ENCODE assay signal across 8 mouse cellular contexts in the genomic region with DNA sequence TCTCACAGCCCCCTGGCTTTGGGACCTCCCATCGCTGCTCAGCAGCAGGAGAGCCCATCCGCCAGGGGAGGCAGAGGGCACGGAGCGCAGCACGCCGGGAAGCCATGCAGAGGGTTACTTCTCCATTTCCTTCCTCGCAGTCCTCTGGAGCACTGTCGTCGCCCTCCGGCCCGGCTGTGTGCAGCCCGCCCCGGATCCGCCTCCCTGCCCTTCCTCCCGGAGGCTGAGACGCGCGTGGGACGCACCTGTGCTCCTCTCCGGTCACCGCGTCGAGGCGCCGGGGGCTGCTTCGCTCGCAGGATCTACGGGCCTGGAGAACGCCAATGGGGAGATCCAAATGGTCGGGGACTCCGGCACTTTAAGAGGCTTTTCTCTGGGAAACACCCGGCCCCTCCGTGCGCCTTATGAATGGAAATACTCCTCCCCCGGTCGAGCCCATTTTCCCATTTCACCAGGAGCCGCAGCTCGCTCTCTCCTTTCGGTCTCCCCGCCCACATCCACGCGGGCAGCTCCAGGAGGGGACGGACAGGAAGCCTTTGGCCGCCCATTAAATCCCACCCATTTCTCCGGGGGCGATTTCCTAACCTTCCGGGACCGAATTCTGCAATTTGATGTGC. TPM values are rescaled to one million over a fixed set of nuclear protein-coding genes. Genes with fewer than 3 reads are reported as not detected.
A peak's percentile ranks its signal among the peaks of the same experiment; 100 is the strongest.
DNase-seq lines count a peak whose midpoint lies in the region; ATAC-seq and TF ChIP-seq lines count a peak whose summit lies in the region.

A gene (plus strand): TSS at position 82 of the 617 bp plus-strand sequence.

- H3K27ac ChIP-seq in intestine, postnatal 0 days (ENCODE audit: low read depth, low read length) = no peak within 1 kb of the TSS

- no peaks in the 10 kb centered on the region; the same call in 1 of the 2 replicates for H3K4me1 ChIP-seq in erythroblast, embryonic 14.5 days (ENCODE audit: control insufficient read depth)
- H3K4me1 ChIP-seq in intestine, postnatal 0 days (replicated peaks; ENCODE audit: control insufficient read depth, insufficient read depth, low read length) = no peaks in the 10 kb centered on the region

- peak; percentile 40 for TF ChIP-seq CTCF in intestine, postnatal 0 days (IDR thresholded peaks at IDR 0.05; ENCODE audit: low read depth)

- no peak within 1 kb of the TSS for H3K9ac ChIP-seq in intestine, postnatal 0 days (ENCODE audit: low read depth, low read length)

- no peaks in the 10 kb centered on the region for H3K36me3 ChIP-seq in erythroblast, embryonic 14.5 days (ENCODE audit: control insufficient read depth)
- H3K36me3 ChIP-seq in intestine, postnatal 0 days (ENCODE audit: control insufficient read depth, insufficient read depth) = no peaks in the 10 kb centered on the region

- 1% methylated on average over 48 of the region's 48 CpGs for WGBS in intestine, postnatal 0 days

- H3K4me2 ChIP-seq in intestine, postnatal 0 days (replicated peaks; ENCODE audit: low read depth) = peak within 1 kb of the TSS; percentile 79

- peak; percentile 77 for DNase-seq in cerebellum, adult 8-10 months
- DNase-seq in forelimb bud, embryonic 11.5 days (ENCODE audit: low read depth, low spot score) = peak; percentile 20
- DNase-seq in left cerebral cortex, postnatal 14 days (ENCODE audit: low spot score in 2 of 2) = peak; percentile 87 to 93
- DNase-seq in right cerebral cortex, postnatal 36 days (ENCODE audit: low spot score in 2 of 2) = peak; percentile 81 to 85

- H3K9me3 ChIP-seq in erythroblast, embryonic 14.5 days (ENCODE audit: control insufficient read depth, low read length) = no peaks in the 10 kb centered on the region; the same call in 1 of the 2 replicates
- no peaks in the 10 kb centered on the region for H3K9me3 ChIP-seq in intestine, postnatal 0 days (ENCODE audit: control insufficient read depth)

- peak within 1 kb of the TSS; percentile 41 for H3K4me3 ChIP-seq in erythroblast, embryonic 14.5 days (replicated peaks)
- peak within 1 kb of the TSS; percentile 46 for H3K4me3 ChIP-seq in intestine, postnatal 0 days (ENCODE audit: low read depth, low read length)

- intact Hi-C loops in left cerebral cortex, postnatal 14 days (cut with DNase I) = loop anchor here (5.0 kb wide), 2 partner anchors 62 to 113 kb away; no protein-coding TSS in a partner anchor

- ATAC-seq in erythroblast, adult 5-6 weeks (replicated peaks; ENCODE audit: low FRiP score, poor library complexity, severe bottlenecking) = no peak
- ATAC-seq in intestine, postnatal 0 days = no peak
- ATAC-seq in megakaryocyte progenitor cell, adult 5-6 weeks (replicated peaks; ENCODE audit: poor library complexity) = peak; percentile 92

- H3K27me3 ChIP-seq in erythroblast, embryonic 14.5 days (ENCODE audit: control insufficient read depth) = peaks cover 27% of the 10 kb centered on the region
- peaks cover 15% of the 10 kb centered on the region for H3K27me3 ChIP-seq in intestine, postnatal 0 days (replicated peaks; ENCODE audit: control insufficient read depth, insufficient read depth, low read length)

RNA-seq across cellular contexts. Expression of the gene that starts here (rescaled TPM):
- 0.01 TPM in 1 of 2 replicates, not detected in the other for polyA plus RNA-seq in erythroblast, embryonic 14.5 days (2012)
- not detected in 2 replicates for total RNA-seq in erythroblast, adult 5-6 weeks (2015; ENCODE audit: low replicate concordance)
- total RNA-seq in erythroblast, adult 5-6 weeks (2017; ENCODE audit: low replicate concordance) = 0.09 TPM in 1 of 2 replicates, not detected in the other
- polyA plus RNA-seq in intestine, postnatal 0 days (2015; fragmentation: Nextera tagmentation; extraction: Ambion mirVana) = 0.10 and 0.16 TPM in 2 replicates
- 10 to 100 TPM; 43.4 TPM for total RNA-seq in left cerebral cortex, postnatal 14 days (2021)
- total RNA-seq in megakaryocyte progenitor cell, adult 5-6 weeks (2015) = 0.02 TPM in 2 replicates
- under 0.01 TPM in 1 of 2 replicates, not detected in the other for total RNA-seq in megakaryocyte progenitor cell, adult 5-6 weeks (2017)

Comparison
In these comparisons a context has a peak if more than half of its experiments do, and no peak if none do; other contexts are left out.
1. RNA of the gene that starts here (total RNA-seq): 43.4 TPM in left cerebral cortex, postnatal 14 days; 0.09 TPM in erythroblast, adult 5-6 weeks and under 0.01 to 0.02 TPM in megakaryocyte progenitor cell, adult 5-6 weeks; every median in the first group is over 10 times any median in the second.
2. Peak in ATAC-seq in megakaryocyte progenitor cell, adult 5-6 weeks; RNA of the gene not detected or under 1 TPM.
3. DNase-seq: peak in every context shown above with its lines; median percentile 90 in left cerebral cortex, postnatal 14 days; 83 in right cerebral cortex, postnatal 36 days; 77 in cerebellum, adult 8-10 months; 20 in forelimb bud, embryonic 11.5 days.